Mouse (Mus musculus) stomach, postnatal 0 days (tissue): ENCODE measurements around the gene E330034G19Rik. TPM values are rescaled to one million over a fixed set of nuclear protein-coding genes. Genes with fewer than 3 reads are reported as not detected.
"Not testable (repeated sequence)": the region's sequence is repeated elsewhere in the genome, so short reads cannot be mapped to it uniquely, and the experiment has no call there.

ENCODE experiments used
- ATAC-seq: fragments of 200-750 bp; cut with Nextera tagmentation; 2 replicates; pipeline ENCODE4 v1.8.0; 2017; ENCODE audit not compliant: low FRiP score, low TSS enrichment
- DNase-seq: peaks from one replicate; pipeline ENCODE4 v3.0.0-alpha.2; 2016; ENCODE audit warnings: low spot score
- H3K27ac ChIP-seq: fragments of 300-500 bp; sonication (generic); replicated peaks from 2 replicates; pipeline ENCODE4 v1.5.1; 2014; ENCODE audit warnings: mild to moderate bottlenecking, control low read depth
- H3K27me3 ChIP-seq: fragments of 300-500 bp; sonication (generic); 2 replicates; pipeline ENCODE4 v1.6.1; 2014; ENCODE audit warnings: low read length; ENCODE audit not compliant: control insufficient read depth, insufficient read depth
- H3K36me3 ChIP-seq: fragments of 300-500 bp; sonication (generic); 2 replicates; pipeline ENCODE4 v1.6.1; 2014; ENCODE audit warnings: low read length, mixed read lengths; ENCODE audit not compliant: control insufficient read depth, insufficient read depth
- H3K4me1 ChIP-seq: fragments of 300-500 bp; sonication (generic); replicated peaks from 2 replicates; pipeline ENCODE4 v1.6.1; 2014; ENCODE audit warnings: antibody characterized with exemption; ENCODE audit not compliant: control insufficient read depth, insufficient read depth
- H3K4me2 ChIP-seq: fragments of 300-500 bp; sonication (generic); replicated peaks from 2 replicates; pipeline ENCODE4 v1.6.1; 2014; ENCODE audit warnings: low read depth, mild to moderate bottlenecking, control low read depth, moderate library complexity
- H3K4me3 ChIP-seq: fragments of 300-500 bp; sonication (generic); 2 replicates; pipeline ENCODE4 v1.5.1; 2014; ENCODE audit warnings: low read depth, low read length, control low read depth
- H3K9ac ChIP-seq: fragments of 300-500 bp; sonication (generic); 2 replicates; pipeline ENCODE4 v1.6.1; 2014; ENCODE audit warnings: mild to moderate bottlenecking, low read length, control low read depth, mixed read lengths
- H3K9me3 ChIP-seq: fragments of 300-500 bp; sonication (generic); 2 replicates; pipeline ENCODE4 v1.6.1; 2016; ENCODE audit warnings: low read length; ENCODE audit not compliant: control insufficient read depth
- CTCF ChIP-seq: IDR thresholded peaks from 2 replicates; pipeline ENCODE4 v1.5.1; 2016; ENCODE audit warnings: antibody characterized with exemption, low read depth, mild to moderate bottlenecking, moderate library complexity
- EP300 ChIP-seq: optimal IDR thresholded peaks from 2 replicates; pipeline ENCODE3; 2016; ENCODE audit warnings: antibody characterized with exemption
- WGBS: fragments of 180-500 bp; shearing (Covaris S2); extraction: QIAGEN DNeasy Blood & Tissue Kit; methylation state at CpG from one replicate; pipeline ENCODE4 v1.1.7; 2014; 5-methylcytosine and 5-hydroxymethylcytosine counted together
- polyA plus RNA-seq: library from polyadenylated mRNA; unstranded; fragments of >200 nt; fragmentation: Nextera tagmentation; extraction: Ambion mirVana; gene quantifications from 2 replicates; pipeline ENCODE4 v1.2.1, GENCODE M21; 2015

Gene E330034G19Rik
- polyA plus RNA-seq, 1 experiment from 2014 or later: not detected

- no peak for ATAC-seq
- DNase-seq: no peak
- Histone ChIP-seq H3K9ac (no peak overlapping the region), H3K4me1 (no peaks in the 10 kb centered on the region), H3K4me2 (no peak overlapping the region), H3K36me3 (no peaks in the 10 kb centered on the region), H3K27ac (no peak overlapping the region), H3K4me3 (no peak overlapping the region), H3K9me3 (no peaks in the 10 kb centered on the region), H3K27me3 (no peaks in the 10 kb centered on the region)
- no peak for TF ChIP-seq EP300
- TF ChIP-seq CTCF: no peak
- 63% methylated on average over 5 of the region's 5 CpGs for WGBS
Measured at GRCm38 (mm10) chr14:24293631-24294030, 617 bp downstream of the E330034G19Rik start.

GRCm38 (mm10) chr14:24302126-24302525 is 9.1 kb downstream of the E330034G19Rik start:
- 78% methylated on average over 1 of the region's 1 CpGs for WGBS
- H3K4me1 ChIP-seq, ATAC-seq, H3K9me3 ChIP-seq, DNase-seq, H3K4me3 ChIP-seq, H3K4me2 ChIP-seq, H3K36me3 ChIP-seq, H3K9ac ChIP-seq, H3K27ac ChIP-seq, H3K27me3 ChIP-seq: not testable (repeated sequence)

GRCm38 (mm10) chr14:24306667-24307066 is 13.7 kb downstream of the E330034G19Rik start:
- Histone ChIP-seq H3K36me3 (no peaks in the 10 kb centered on the region), H3K27ac (no peak overlapping the region), H3K27me3 (no peaks in the 10 kb centered on the region), H3K4me1 (no peaks in the 10 kb centered on the region), H3K9ac (no peak overlapping the region), H3K4me3 (no peak overlapping the region), H3K9me3 (no peaks in the 10 kb centered on the region), H3K4me2 (no peak overlapping the region)
- 58% methylated on average over 6 of the region's 6 CpGs for whole genome bisulfite sequencing
- no peak for ATAC-seq
- DNase-seq: no peak
- no peak for TF ChIP-seq CTCF

- ATAC-seq (no peak), DNase-seq (no peak)
- Histone ChIP-seq H3K4me2 (no peak overlapping the region), H3K4me3 (no peak overlapping the region), H3K36me3 (no peaks in the 10 kb centered on the region), H3K9ac (no peak overlapping the region), H3K27me3 (no peaks in the 10 kb centered on the region), H3K27ac (no peak overlapping the region), H3K9me3 (no peaks in the 10 kb centered on the region), H3K4me1 (no peaks in the 10 kb centered on the region)
- no peak for TF ChIP-seq EP300
- no peak for TF ChIP-seq CTCF
- 38% methylated on average over 1 of the region's 1 CpGs for WGBS
Measured at GRCm38 (mm10) chr14:24307146-24307545, 14.1 kb downstream of the E330034G19Rik start.

GRCm38 (mm10) chr14:24311110-24311509 is 18.1 kb downstream of the E330034G19Rik start:
- Histone ChIP-seq H3K4me3 (no peak overlapping the region), H3K9ac (no peak overlapping the region), H3K4me1 (no peaks in the 10 kb centered on the region), H3K27ac (no peak overlapping the region), H3K4me2 (no peak overlapping the region), H3K27me3 (no peaks in the 10 kb centered on the region), H3K36me3 (no peaks in the 10 kb centered on the region), H3K9me3 (no peaks in the 10 kb centered on the region)
- no peak for ATAC-seq
- TF ChIP-seq CTCF (peak; percentile 96), EP300 (no peak)
- 30% methylated on average over 3 of the region's 3 CpGs for WGBS
- DNase-seq: peak; percentile 48

- not testable (repeated sequence) for ATAC-seq, DNase-seq, H3K4me1 ChIP-seq, H3K9me3 ChIP-seq, H3K4me2 ChIP-seq, H3K27ac ChIP-seq, H3K27me3 ChIP-seq, H3K9ac ChIP-seq, H3K4me3 ChIP-seq, H3K36me3 ChIP-seq
- 58% methylated on average over 3 of the region's 3 CpGs for WGBS
Measured at GRCm38 (mm10) chr14:24347007-24347406, 54.0 kb downstream of the E330034G19Rik start.
